Mouse (Mus musculus) lung, embryonic 14.5 days (tissue): ENCODE results near the gene Nr1h4. TPM values are rescaled to one million over a fixed set of nuclear protein-coding genes. Genes with fewer than 3 reads are reported as not detected.
"Not testable (repeated sequence)": the region's sequence is repeated elsewhere in the genome, so short reads cannot be mapped to it uniquely, and the experiment has no call there.

Experiments
- ATAC-seq: fragments of 200-750 bp; cut with Nextera tagmentation; 2 replicates; pipeline ENCODE4 v1.8.0; 2017; ENCODE audit warnings: mild to moderate bottlenecking, moderate TSS enrichment, moderate library complexity; ENCODE audit not compliant: insufficient read depth
- DNase-seq: peaks from one replicate; pipeline ENCODE4 v3.0.0-alpha.2; 2015
- H3K27ac ChIP-seq: fragments of 300-500 bp; sonication (generic); 2 replicates; pipeline ENCODE4 v1.5.1; 2014; ENCODE audit warnings: low read depth, mild to moderate bottlenecking, moderate library complexity
- H3K27me3 ChIP-seq: fragments of 300-500 bp; sonication (generic); 2 replicates; pipeline ENCODE4 v1.6.1; 2014; ENCODE audit warnings: low read length, control low read depth; ENCODE audit not compliant: insufficient read depth
- H3K36me3 ChIP-seq: fragments of 300-500 bp; sonication (generic); 2 replicates; pipeline ENCODE4 v1.6.1; 2014; ENCODE audit warnings: control low read depth; ENCODE audit not compliant: insufficient read depth
- H3K4me1 ChIP-seq: fragments of 300-500 bp; sonication (generic); 2 replicates; pipeline ENCODE4 v1.6.1; 2014; ENCODE audit warnings: antibody characterized with exemption, control low read depth; ENCODE audit not compliant: insufficient read depth
- H3K4me2 ChIP-seq: fragments of 300-500 bp; sonication (generic); 2 replicates; pipeline ENCODE4 v1.6.1; 2014; ENCODE audit warnings: mild to moderate bottlenecking
- H3K4me3 ChIP-seq: fragments of 300-500 bp; sonication (generic); 2 replicates; pipeline ENCODE4 v1.5.1; 2014; ENCODE audit warnings: low read depth, low read length
- H3K9ac ChIP-seq: fragments of 300-500 bp; sonication (generic); 2 replicates; pipeline ENCODE4 v1.6.1; 2014
- H3K9me3 ChIP-seq: fragments of 300-500 bp; sonication (generic); 2 replicates; pipeline ENCODE4 v1.6.1; 2016; ENCODE audit warnings: low read depth, low read length, control low read depth
- CTCF ChIP-seq: IDR thresholded peaks from 2 replicates; pipeline ENCODE4 v1.5.1; 2016; ENCODE audit warnings: antibody characterized with exemption, low read depth
- WGBS: fragments of 180-500 bp; shearing (Covaris S2); extraction: QIAGEN DNeasy Blood & Tissue Kit; methylation state at CpG from one replicate; pipeline ENCODE4 v1.1.7; 2014; 5-methylcytosine and 5-hydroxymethylcytosine counted together
- polyA plus RNA-seq: library from polyadenylated mRNA; unstranded; fragments of >200 nt; fragmentation: Nextera tagmentation; extraction: Ambion mirVana; gene quantifications from 2 replicates; pipeline ENCODE4 v1.2.1, GENCODE M21; 2014

The Nr1h4 gene
- polyA plus RNA-seq, 1 experiment from 2014 or later, result 0.38 TPM

DNA sequence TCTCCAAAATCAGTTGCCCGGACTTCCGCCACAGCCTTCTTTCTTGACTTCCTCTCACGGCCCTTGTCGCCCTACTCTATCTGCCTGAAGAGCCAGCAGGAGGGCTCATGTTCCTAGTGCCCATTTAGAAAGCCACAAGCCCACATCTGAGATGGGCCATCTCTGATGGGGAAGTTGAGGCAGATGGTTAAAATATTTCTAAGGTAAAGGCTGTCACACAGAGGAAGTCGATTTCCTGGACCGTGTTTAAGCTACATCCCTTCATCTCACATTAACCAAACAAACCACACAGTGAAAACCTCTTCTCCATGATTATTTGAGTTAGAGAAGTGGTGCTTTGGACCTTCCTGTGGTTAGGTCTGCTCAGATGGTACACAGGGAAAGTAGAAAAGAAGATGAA is 28.7 kb upstream of the Nr1h4 start:
- H3K9ac ChIP-seq, result no peak overlapping the region
- no peak for ATAC-seq
- no peak overlapping the region for H3K4me3 ChIP-seq
- 83% methylated on average over 6 of the region's 6 CpGs for whole genome bisulfite sequencing
- H3K4me2 ChIP-seq, result no peak overlapping the region
- no peaks in the 10 kb centered on the region for H3K4me1 ChIP-seq
- no peaks in the 10 kb centered on the region for H3K36me3 ChIP-seq
- no peaks in the 10 kb centered on the region for H3K9me3 ChIP-seq
- no peak overlapping the region for H3K27ac ChIP-seq
- H3K27me3 ChIP-seq, result no peaks in the 10 kb centered on the region
- TF ChIP-seq CTCF, result no peak
- no peak for DNase-seq

GRCm38 (mm10) chr10:89559351-89559750 is 26.0 kb upstream of the Nr1h4 start:
- ATAC-seq (no peak), DNase-seq (no peak)
- H3K36me3 ChIP-seq, result no peaks in the 10 kb centered on the region
- H3K9me3 ChIP-seq, result no peaks in the 10 kb centered on the region
- no peak overlapping the region for H3K9ac ChIP-seq
- no peak overlapping the region for H3K4me2 ChIP-seq
- H3K4me3 ChIP-seq, result no peak overlapping the region
- H3K27ac ChIP-seq, result no peak overlapping the region
- 45% methylated on average over 3 of the region's 3 CpGs for WGBS
- H3K4me1 ChIP-seq, result no peaks in the 10 kb centered on the region
- H3K27me3 ChIP-seq, result no peaks in the 10 kb centered on the region
- no peak for TF ChIP-seq CTCF

- not testable (repeated sequence) for H3K4me2 ChIP-seq, H3K36me3 ChIP-seq, H3K27me3 ChIP-seq, DNase-seq, H3K9ac ChIP-seq, H3K27ac ChIP-seq, H3K4me1 ChIP-seq, H3K4me3 ChIP-seq, H3K9me3 ChIP-seq
- ATAC-seq, result peak; percentile 28; the same call in 1 of the 2 replicates
- WGBS, result 44% methylated on average over 12 of the region's 13 CpGs
Observed at GRCm38 (mm10) chr10:89554885-89555284, 21.5 kb upstream of the Nr1h4 start.

GRCm38 (mm10) chr10:89553855-89554254 is 20.5 kb upstream of the Nr1h4 start:
- 79% methylated on average over 7 of the region's 7 CpGs for WGBS
- H3K4me2 ChIP-seq, H3K9ac ChIP-seq, H3K4me3 ChIP-seq, ATAC-seq, H3K36me3 ChIP-seq, H3K9me3 ChIP-seq, DNase-seq, H3K27ac ChIP-seq, H3K4me1 ChIP-seq, H3K27me3 ChIP-seq: not testable (repeated sequence)

GRCm38 (mm10) chr10:89553015-89553414 is 19.6 kb upstream of the Nr1h4 start:
- no peak for TF ChIP-seq CTCF
- Histone ChIP-seq H3K36me3 (no peaks in the 10 kb centered on the region), H3K4me3 (no peak overlapping the region), H3K9ac (no peak overlapping the region), H3K4me1 (no peaks in the 10 kb centered on the region), H3K9me3 (no peaks in the 10 kb centered on the region), H3K4me2 (no peak overlapping the region), H3K27me3 (no peaks in the 10 kb centered on the region), H3K27ac (no peak overlapping the region)
- no peak for DNase-seq
- ATAC-seq, result no peak
- WGBS, result 77% methylated on average over 5 of the region's 5 CpGs

DNA sequence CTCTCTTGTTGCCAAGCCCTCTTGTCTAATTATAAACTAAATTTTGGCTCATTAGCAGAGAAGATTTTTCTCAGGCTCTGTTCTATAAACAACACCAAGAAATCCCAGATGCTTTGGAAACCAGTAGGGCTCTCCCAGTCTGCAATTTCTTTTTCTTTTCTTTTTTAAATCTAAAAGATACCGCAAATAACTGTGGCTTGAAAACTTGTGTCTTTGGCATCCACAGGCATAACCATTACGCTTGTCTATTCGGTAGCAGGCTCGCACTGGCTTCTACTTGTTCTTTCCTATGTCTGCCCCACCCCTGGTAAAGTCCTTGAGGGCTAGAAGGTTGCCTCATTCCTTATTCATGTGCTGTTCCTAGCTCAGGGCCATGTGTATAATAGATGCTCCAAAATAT is 18.3 kb upstream of the Nr1h4 start:
- ATAC-seq, result no peak
- H3K4me1 ChIP-seq, result no peaks in the 10 kb centered on the region
- no peaks in the 10 kb centered on the region for H3K27me3 ChIP-seq
- H3K9me3 ChIP-seq, result no peaks in the 10 kb centered on the region
- H3K4me2 ChIP-seq, result no peak overlapping the region
- no peak overlapping the region for H3K27ac ChIP-seq
- no peak overlapping the region for H3K9ac ChIP-seq
- no peak overlapping the region for H3K4me3 ChIP-seq
- no peak for DNase-seq
- no peaks in the 10 kb centered on the region for H3K36me3 ChIP-seq
- no peak for TF ChIP-seq CTCF
- WGBS, result 83% methylated on average over 4 of the region's 4 CpGs

DNA sequence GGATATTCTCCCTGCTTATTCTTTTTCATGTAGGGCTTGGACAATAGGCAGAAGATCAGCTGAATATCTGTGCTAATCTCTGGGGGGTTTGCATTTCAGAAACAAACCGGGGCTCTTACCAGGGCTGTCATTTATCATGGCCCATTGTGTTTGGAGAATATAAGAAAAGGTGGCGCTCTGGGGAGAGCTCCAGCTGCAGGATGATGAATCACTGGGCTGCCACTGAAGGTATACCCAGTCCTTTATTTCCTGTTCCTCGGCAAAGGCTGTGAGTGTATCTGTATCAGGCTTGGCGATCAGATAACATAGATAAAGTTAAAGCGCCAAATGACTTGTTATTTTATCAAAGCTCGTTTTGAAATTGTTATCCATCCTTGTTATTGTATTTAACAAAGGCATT is 14.6 kb upstream of the Nr1h4 start:
- H3K9me3 ChIP-seq, result no peaks in the 10 kb centered on the region

DNA sequence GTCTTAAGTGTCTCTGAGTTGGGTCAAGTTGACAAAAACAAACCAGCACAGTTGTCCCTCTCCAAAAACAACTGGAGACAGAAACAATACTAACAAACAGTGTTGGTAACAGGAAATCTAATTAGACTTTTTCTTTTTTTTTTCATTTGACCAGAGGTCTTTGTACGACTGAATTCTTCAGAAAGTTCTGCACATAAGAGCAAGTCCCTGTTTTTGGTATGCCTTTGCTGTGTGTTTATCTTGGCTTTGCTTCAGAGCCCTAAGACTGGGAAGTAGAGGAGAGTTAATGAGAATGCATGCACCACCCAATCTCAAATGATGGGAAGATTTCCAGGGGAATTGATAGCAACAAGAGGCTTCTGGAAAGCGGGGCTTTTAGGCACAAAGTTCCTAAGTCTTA is 13.6 kb upstream of the Nr1h4 start:
- ATAC-seq (no peak), DNase-seq (no peak)
- H3K9me3 ChIP-seq, result no peaks in the 10 kb centered on the region
- H3K4me2 ChIP-seq, result no peak overlapping the region
- H3K27ac ChIP-seq, result no peak overlapping the region
- no peak overlapping the region for H3K4me3 ChIP-seq
- H3K36me3 ChIP-seq, result no peaks in the 10 kb centered on the region
- no peak for TF ChIP-seq CTCF
- no peaks in the 10 kb centered on the region for H3K4me1 ChIP-seq
- no peaks in the 10 kb centered on the region for H3K27me3 ChIP-seq
- no peak overlapping the region for H3K9ac ChIP-seq
- 56% methylated on average over 2 of the region's 2 CpGs for WGBS

More for the DNA sequence above, 14.6 kb upstream of the Nr1h4 start:
- H3K27ac ChIP-seq, result no peak overlapping the region
- no peaks in the 10 kb centered on the region for H3K36me3 ChIP-seq
- no peak overlapping the region for H3K9ac ChIP-seq
- 9% methylated on average over 6 of the region's 6 CpGs for WGBS
- no peak overlapping the region for H3K4me2 ChIP-seq
- no peaks in the 10 kb centered on the region for H3K27me3 ChIP-seq
- no peaks in the 10 kb centered on the region for H3K4me1 ChIP-seq
- no peak for TF ChIP-seq CTCF
- H3K4me3 ChIP-seq, result no peak overlapping the region
- ATAC-seq (no peak), DNase-seq (peak; percentile 23)
